Mouse (Mus musculus) heart, embryonic 13.5 days (tissue): Measurements from ENCODE around the gene Klk1b24. TPM values are rescaled to one million over a fixed set of nuclear protein-coding genes. Genes with fewer than 3 reads are reported as not detected.

Experiments used
- ATAC-seq: fragments of 200-750 bp; cut with Nextera tagmentation; 2 replicates; pipeline ENCODE4 v1.8.0; 2017; ENCODE audit warnings: moderate TSS enrichment; ENCODE audit not compliant: insufficient number of reproducible peaks, low FRiP score, low TSS enrichment; ENCODE audit errors: extremely low read depth
- H3K27ac ChIP-seq: fragments of 300-500 bp; sonication (generic); replicated peaks from 2 replicates; pipeline ENCODE4 v1.5.1; 2015; ENCODE audit warnings: moderate library complexity, mild to moderate bottlenecking, inconsistent platforms
- H3K27me3 ChIP-seq: fragments of 300-500 bp; sonication (generic); replicated peaks from 2 replicates; pipeline ENCODE4 v1.6.1; 2015; ENCODE audit warnings: mild to moderate bottlenecking, inconsistent platforms
- H3K36me3 ChIP-seq: fragments of 300-500 bp; sonication (generic); 2 replicates; pipeline ENCODE4 v1.6.1; 2015; ENCODE audit warnings: mild to moderate bottlenecking, inconsistent platforms
- H3K4me1 ChIP-seq: fragments of 300-500 bp; sonication (generic); 2 replicates; pipeline ENCODE4 v1.6.1; 2015; ENCODE audit warnings: inconsistent platforms
- H3K4me2 ChIP-seq: fragments of 300-500 bp; sonication (generic); 2 replicates; pipeline ENCODE4 v1.6.1; 2015; ENCODE audit warnings: inconsistent platforms, mild to moderate bottlenecking, moderate library complexity
- H3K4me3 ChIP-seq: fragments of 300-500 bp; sonication (generic); 2 replicates; pipeline ENCODE4 v1.5.1; 2015; ENCODE audit warnings: moderate library complexity, mild to moderate bottlenecking, inconsistent platforms
- H3K9ac ChIP-seq: fragments of 300-500 bp; sonication (generic); 2 replicates; pipeline ENCODE4 v1.6.1; 2015; ENCODE audit warnings: inconsistent platforms, mild to moderate bottlenecking, moderate library complexity
- H3K9me3 ChIP-seq: fragments of 300-500 bp; sonication (generic); 2 replicates; pipeline ENCODE4 v1.6.1; 2016; ENCODE audit warnings: inconsistent platforms
- WGBS: fragments of 180-500 bp; shearing (Covaris S2); methylation state at CpG from one replicate; pipeline ENCODE4 v1.1.7; 2015; ENCODE audit warnings: mixed read lengths; 5-methylcytosine and 5-hydroxymethylcytosine counted together
- polyA plus RNA-seq: library from polyadenylated mRNA; unstranded; fragments of >200 nt; fragmentation: Nextera tagmentation; extraction: Ambion mirVana; gene quantifications from 2 replicates; pipeline ENCODE4 v1.2.1, GENCODE M21; 2015

The Klk1b24 gene
- polyA plus RNA-seq, 1 experiment from 2014 or later = not detected

DNA sequence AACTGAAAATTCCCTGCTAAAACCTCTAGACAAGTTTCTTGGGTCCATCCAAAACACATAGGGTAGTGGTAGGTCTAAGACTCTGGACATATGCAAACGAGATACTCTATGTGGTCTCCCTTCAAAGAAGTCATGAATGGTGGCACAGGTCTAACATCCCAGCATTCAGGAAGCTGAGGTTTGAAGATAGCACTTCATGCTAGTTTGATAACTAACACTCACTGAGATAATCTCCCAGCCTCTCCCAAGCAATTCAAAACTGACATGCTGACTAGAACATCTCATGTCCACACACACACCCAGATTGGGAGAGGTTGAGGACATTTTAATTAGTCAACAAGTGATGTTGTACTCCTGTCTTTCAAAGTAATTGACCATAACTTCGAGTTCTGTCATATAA, 51.9 kb downstream of the Klk1b24 start:
- ATAC-seq = no peak
- Histone ChIP-seq H3K36me3 (no peaks in the 10 kb centered on the region), H3K4me3 (no peak overlapping the region), H3K4me2 (no peak overlapping the region), H3K9me3 (no peaks in the 10 kb centered on the region), H3K27me3 (no peaks in the 10 kb centered on the region), H3K27ac (no peak overlapping the region), H3K4me1 (no peaks in the 10 kb centered on the region), H3K9ac (no peak overlapping the region)
- 51% methylated on average over 2 of the region's 2 CpGs for WGBS

DNA sequence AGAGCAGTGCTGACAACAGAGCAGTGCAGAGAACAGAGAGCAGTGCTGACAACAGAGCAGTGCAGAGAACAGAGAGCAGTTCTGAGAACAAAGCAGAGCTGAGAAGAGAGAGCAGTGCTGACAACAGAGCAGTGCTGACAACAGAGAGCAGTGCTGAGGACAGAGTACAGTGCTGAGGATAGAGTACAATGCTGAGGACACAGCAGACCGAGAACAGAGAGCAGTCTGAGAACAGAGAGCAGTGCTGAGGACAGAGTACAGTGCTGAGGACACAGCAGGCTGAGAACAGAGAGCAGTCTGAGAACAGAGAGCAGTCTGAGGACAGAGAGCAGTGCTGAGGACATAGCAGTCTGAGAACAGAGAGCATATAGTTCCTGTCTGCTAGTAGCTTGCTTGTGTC, 52.7 kb downstream of the Klk1b24 start:
- Histone ChIP-seq H3K36me3 (no peaks in the 10 kb centered on the region), H3K9me3 (no peaks in the 10 kb centered on the region), H3K9ac (no peak overlapping the region), H3K4me3 (no peak overlapping the region), H3K27me3 (no peaks in the 10 kb centered on the region), H3K4me1 (peaks cover 5% of the 10 kb centered on the region), H3K27ac (no peak overlapping the region), H3K4me2 (no peak overlapping the region)
- 22% methylated on average over 1 of the region's 1 CpGs for WGBS
- ATAC-seq = no peak

DNA sequence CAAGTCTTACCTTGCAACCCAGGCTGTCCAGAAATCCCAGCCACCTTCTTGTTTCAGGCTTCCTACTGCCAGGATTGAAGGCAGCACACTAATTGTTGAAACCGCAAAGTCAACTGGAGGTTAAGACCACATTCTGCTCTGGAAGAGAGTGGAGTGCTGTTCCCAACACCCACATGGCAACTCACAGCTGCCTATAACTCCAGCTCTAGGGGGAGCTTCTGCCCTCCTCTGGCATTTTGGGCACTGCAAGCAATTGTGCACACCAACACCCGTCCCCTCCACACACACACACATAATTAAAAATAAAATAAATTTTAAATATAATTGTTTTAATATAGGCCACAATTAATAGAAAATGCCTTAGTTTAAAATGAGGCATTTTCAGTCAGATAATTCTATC, 53.1 kb downstream of the Klk1b24 start:
- WGBS = 67% methylated on average over 2 of the region's 2 CpGs
- no peak overlapping the region for H3K27ac ChIP-seq

More for the DNA sequence above, 53.1 kb downstream of the Klk1b24 start:
- H3K36me3 ChIP-seq = no peaks in the 10 kb centered on the region
- ATAC-seq = no peak
- H3K4me2 ChIP-seq = no peak overlapping the region
- H3K4me3 ChIP-seq = no peak overlapping the region
- peaks cover 5% of the 10 kb centered on the region for H3K4me1 ChIP-seq
- no peaks in the 10 kb centered on the region for H3K9me3 ChIP-seq
- no peaks in the 10 kb centered on the region for H3K27me3 ChIP-seq
- H3K9ac ChIP-seq = no peak overlapping the region

Other genes starting within 250 kb of the Klk1b24 start
- gene Klk1b8, start 237.6 kb upstream of the Klk1b24 start, polyA plus RNA-seq = not detected in 2 replicates
- gene Klk1b1, start 221.5 kb upstream of the Klk1b24 start, polyA plus RNA-seq = not detected in 2 replicates
- gene Klk1b9, start 212.2 kb upstream of the Klk1b24 start, polyA plus RNA-seq = not detected in 2 replicates
- not detected in 2 replicates for gene Klk1b11, start 192.4 kb upstream of the Klk1b24 start, polyA plus RNA-seq
- not detected in 2 replicates for gene Klk1b26, start 176.1 kb upstream of the Klk1b24 start, polyA plus RNA-seq
- gene Klk1b27, start 135.9 kb upstream of the Klk1b24 start, polyA plus RNA-seq = not detected in 2 replicates
- gene Klk1b21, start 85.9 kb upstream of the Klk1b24 start, polyA plus RNA-seq = not detected in 2 replicates
- gene Klk1b22, start 75.6 kb upstream of the Klk1b24 start, polyA plus RNA-seq = not detected in 2 replicates
- gene Klk1b16, start 51.5 kb upstream of the Klk1b24 start, polyA plus RNA-seq = not detected in 2 replicates
- gene Klk1b3, start 10.0 kb downstream of the Klk1b24 start, polyA plus RNA-seq = not detected in 2 replicates
- gene Klk1b4, start 19.2 kb downstream of the Klk1b24 start, polyA plus RNA-seq = not detected in 2 replicates
- gene Klk1b5, start 27.7 kb downstream of the Klk1b24 start, polyA plus RNA-seq = not detected in 2 replicates
- not detected in 2 replicates for gene Klk1, start 37.1 kb downstream of the Klk1b24 start, polyA plus RNA-seq
- gene Gm36864, start 47.9 kb downstream of the Klk1b24 start, polyA plus RNA-seq = 0.09 TPM in 1 of 2 replicates, not detected in the other
- 0.79 and 0.93 TPM in 2 replicates for gene 1700028J19Rik, start 58.5 kb downstream of the Klk1b24 start, polyA plus RNA-seq
- gene 2410002F23Rik, start 58.5 kb downstream of the Klk1b24 start, polyA plus RNA-seq = 85.1 and 87.1 TPM in 2 replicates
- gene Acp4, start 69.1 kb downstream of the Klk1b24 start, polyA plus RNA-seq = not detected in 2 replicates
- not detected in 2 replicates for gene Gm15517, start 73.2 kb downstream of the Klk1b24 start, polyA plus RNA-seq
- gene Clec11a, start 118.7 kb downstream of the Klk1b24 start, polyA plus RNA-seq = 0.67 and 0.71 TPM in 2 replicates
- gene Shank1, start 122.0 kb downstream of the Klk1b24 start, polyA plus RNA-seq = 0.62 and 0.80 TPM in 2 replicates
- gene Syt3, start 195.9 kb downstream of the Klk1b24 start, polyA plus RNA-seq = 0.53 and 0.62 TPM in 2 replicates
- 0.35 and 0.45 TPM in 2 replicates for gene 1700008O03Rik, start 197.6 kb downstream of the Klk1b24 start, polyA plus RNA-seq
- 1.6 and 1.7 TPM in 2 replicates for gene Lrrc4b, start 240.8 kb downstream of the Klk1b24 start, polyA plus RNA-seq